Mouse (Mus musculus) forebrain, embryonic 11.5 days (tissue): Measurements from ENCODE around the gene Btbd8. TPM values are rescaled to one million over a fixed set of nuclear protein-coding genes. Genes with fewer than 3 reads are reported as not detected.

Experiments
- ATAC-seq: fragments of 200-750 bp; cut with Nextera tagmentation; replicated peaks from 2 replicates; pipeline ENCODE4 v1.8.0; 2017; ENCODE audit warnings: moderate TSS enrichment; ENCODE audit not compliant: low FRiP score
- DNase-seq: peaks from one replicate; pipeline ENCODE4 v3.0.0-alpha.2; 2017; ENCODE audit warnings: low spot score
- H3K27ac ChIP-seq: fragments of 300-500 bp; sonication (generic); 2 replicates; pipeline ENCODE4 v1.5.1; 2014; ENCODE audit warnings: low read depth, low read length
- H3K27me3 ChIP-seq: fragments of 300-500 bp; sonication (generic); 2 replicates; pipeline ENCODE4 v1.6.1; 2014; ENCODE audit warnings: mild to moderate bottlenecking, low read length, mixed read lengths; ENCODE audit not compliant: control insufficient read depth, insufficient read depth
- H3K36me3 ChIP-seq: fragments of 300-500 bp; sonication (generic); 2 replicates; pipeline ENCODE4 v1.6.1; 2014; ENCODE audit warnings: mild to moderate bottlenecking, low read length, moderate library complexity, mixed read lengths; ENCODE audit not compliant: control insufficient read depth, insufficient read depth
- H3K4me1 ChIP-seq: fragments of 300-500 bp; sonication (generic); replicated peaks from 2 replicates; pipeline ENCODE4 v1.6.1; 2014; ENCODE audit warnings: low read length, mixed read lengths; ENCODE audit not compliant: control insufficient read depth, insufficient read depth
- H3K4me2 ChIP-seq: fragments of 300-500 bp; sonication (generic); 2 replicates; pipeline ENCODE4 v1.6.1; 2014; ENCODE audit warnings: low read depth, mild to moderate bottlenecking, low read length, moderate library complexity, mixed read lengths; ENCODE audit not compliant: severe bottlenecking
- H3K4me3 ChIP-seq: fragments of 300-500 bp; sonication (generic); 2 replicates; pipeline ENCODE4 v1.5.1; 2014; ENCODE audit warnings: low read depth, low read length
- H3K9ac ChIP-seq: fragments of 300-500 bp; sonication (generic); 2 replicates; pipeline ENCODE4 v1.6.1; 2014; ENCODE audit warnings: low read length
- H3K9me3 ChIP-seq: fragments of 300-500 bp; sonication (generic); 2 replicates; pipeline ENCODE4 v1.6.1; 2016; ENCODE audit warnings: low read length, mixed read lengths; ENCODE audit not compliant: control insufficient read depth
- WGBS: fragments of 180-500 bp; shearing (Covaris S2); extraction: QIAGEN DNeasy Blood & Tissue Kit; methylation state at CpG from one replicate; pipeline ENCODE4 v1.1.7; 2014; 5-methylcytosine and 5-hydroxymethylcytosine counted together
- polyA plus RNA-seq: library from polyadenylated mRNA; unstranded; fragments of >200 nt; fragmentation: Nextera tagmentation; extraction: Ambion mirVana; gene quantifications from 2 replicates; pipeline ENCODE4 v1.2.1, GENCODE M21; 2014

The Btbd8 gene
- polyA plus RNA-seq: 9.4 and 10.0 TPM in 2 replicates

- Histone ChIP-seq H3K27me3 (no peaks in the 10 kb centered on the region), H3K9me3 (no peaks in the 10 kb centered on the region), H3K9ac (peak within 1 kb of the TSS; percentile 86), H3K4me3 (peak within 1 kb of the TSS; percentile 70), H3K4me2 (peak within 1 kb of the TSS; percentile 65), H3K27ac (no peak within 1 kb of the TSS), H3K4me1 (no peaks in the 10 kb centered on the region), H3K36me3 (no peaks in the 10 kb centered on the region)
- WGBS: under 1% methylated on average over 51 of the region's 51 CpGs
- ATAC-seq: peak; percentile 95
- DNase-seq: peak; percentile 97
Measured at GRCm38 (mm10) chr5:107437464-107438281, at the start of gene Btbd8. Gene Btbd8, plus strand, starts transcription at chr5:107437997.

- H3K36me3 ChIP-seq: no peaks in the 10 kb centered on the region
- no peak overlapping the region for H3K4me3 ChIP-seq
- no peak overlapping the region for H3K4me2 ChIP-seq
- DNase-seq (no peak), ATAC-seq (no peak)
- no peak overlapping the region for H3K9ac ChIP-seq
- H3K4me1 ChIP-seq: no peaks in the 10 kb centered on the region
- no peaks in the 10 kb centered on the region for H3K9me3 ChIP-seq
- WGBS: 97% methylated on average over 2 of the region's 2 CpGs
- no peak overlapping the region for H3K27ac ChIP-seq
- H3K27me3 ChIP-seq: no peaks in the 10 kb centered on the region
Measured at GRCm38 (mm10) chr5:107389373-107389772, 48.4 kb upstream of the Btbd8 start.

DNA sequence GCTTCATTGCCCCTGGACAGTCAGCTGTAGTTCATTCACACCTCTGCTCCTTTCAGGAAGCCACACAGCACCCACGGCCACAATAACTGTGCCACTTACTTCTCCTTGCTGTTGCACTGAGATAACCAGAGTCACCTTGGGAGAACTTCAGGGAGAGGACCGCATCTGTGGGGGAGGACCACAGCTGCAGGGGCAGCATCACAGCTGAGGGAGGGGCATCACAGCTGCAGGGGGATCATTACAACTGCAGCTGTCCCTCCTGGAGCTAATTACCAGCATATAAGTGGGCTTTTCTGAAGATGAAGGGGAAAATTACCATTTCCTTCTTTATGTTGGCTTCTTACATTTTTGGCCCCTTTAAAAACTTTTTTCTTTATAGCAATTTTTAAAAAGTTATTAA, 43.4 kb upstream of the Btbd8 start:
- 76% methylated on average over 2 of the region's 2 CpGs for WGBS
- Histone ChIP-seq H3K9ac (no peak overlapping the region), H3K4me1 (no peaks in the 10 kb centered on the region), H3K36me3 (no peaks in the 10 kb centered on the region), H3K4me3 (no peak overlapping the region), H3K27ac (no peak overlapping the region), H3K9me3 (no peaks in the 10 kb centered on the region), H3K4me2 (no peak overlapping the region), H3K27me3 (no peaks in the 10 kb centered on the region)
- ATAC-seq (no peak), DNase-seq (no peak)

DNA sequence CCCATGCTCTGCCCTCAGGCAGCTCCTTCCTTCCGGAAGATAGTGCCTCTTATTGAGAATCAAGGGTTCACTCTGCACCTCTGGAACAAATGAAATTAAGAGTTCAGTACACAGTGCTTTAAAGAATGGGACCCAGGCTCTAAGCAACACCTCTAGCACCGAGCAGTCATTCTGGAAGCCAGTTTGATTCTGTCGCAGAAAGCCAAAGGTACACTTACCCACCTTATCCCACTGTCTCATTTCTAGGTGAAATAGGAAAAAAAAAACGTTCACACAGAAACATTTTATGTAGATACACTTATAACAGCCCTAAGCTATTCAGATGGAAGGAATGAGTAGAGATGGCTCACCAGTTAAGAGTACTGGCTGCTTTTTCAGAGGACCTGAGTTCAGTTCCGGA, 35.4 kb upstream of the Btbd8 start, which contains the start of gene Ephx4:
Gene Ephx4 (plus strand): TSS at position 301 of the 400 bp plus-strand sequence.
- no peaks in the 10 kb centered on the region; the same call in 1 of the 2 replicates for H3K4me1 ChIP-seq
- peak within 1 kb of the TSS; percentile 58 for H3K4me3 ChIP-seq
- H3K27me3 ChIP-seq: peaks cover 17% of the 10 kb centered on the region
- DNase-seq: no peak
- no peak within 1 kb of the TSS for H3K27ac ChIP-seq
- no peak for ATAC-seq
- H3K4me2 ChIP-seq: peak within 1 kb of the TSS; percentile 96
- 22% methylated on average over 5 of the region's 5 CpGs for WGBS
- H3K36me3 ChIP-seq: no peaks in the 10 kb centered on the region
- no peaks in the 10 kb centered on the region for H3K9me3 ChIP-seq
- H3K9ac ChIP-seq: peak within 1 kb of the TSS; percentile 65

GRCm38 (mm10) chr5:107403011-107403946, 34.5 kb upstream of the Btbd8 start:
- ATAC-seq: peak; percentile 87
- Histone ChIP-seq H3K4me2 (peak overlapping the region; percentile 96), H3K4me3 (peak overlapping the region; percentile 58), H3K4me1 (no peaks in the 10 kb centered on the region; the same call in 1 of the 2 replicates), H3K9ac (peak overlapping the region; percentile 65), H3K36me3 (no peaks in the 10 kb centered on the region), H3K9me3 (no peaks in the 10 kb centered on the region), H3K27me3 (peaks cover 17% of the 10 kb centered on the region), H3K27ac (no peak overlapping the region)
- WGBS: under 1% methylated on average over 66 of the region's 80 CpGs
- DNase-seq: peak; percentile 72

DNA sequence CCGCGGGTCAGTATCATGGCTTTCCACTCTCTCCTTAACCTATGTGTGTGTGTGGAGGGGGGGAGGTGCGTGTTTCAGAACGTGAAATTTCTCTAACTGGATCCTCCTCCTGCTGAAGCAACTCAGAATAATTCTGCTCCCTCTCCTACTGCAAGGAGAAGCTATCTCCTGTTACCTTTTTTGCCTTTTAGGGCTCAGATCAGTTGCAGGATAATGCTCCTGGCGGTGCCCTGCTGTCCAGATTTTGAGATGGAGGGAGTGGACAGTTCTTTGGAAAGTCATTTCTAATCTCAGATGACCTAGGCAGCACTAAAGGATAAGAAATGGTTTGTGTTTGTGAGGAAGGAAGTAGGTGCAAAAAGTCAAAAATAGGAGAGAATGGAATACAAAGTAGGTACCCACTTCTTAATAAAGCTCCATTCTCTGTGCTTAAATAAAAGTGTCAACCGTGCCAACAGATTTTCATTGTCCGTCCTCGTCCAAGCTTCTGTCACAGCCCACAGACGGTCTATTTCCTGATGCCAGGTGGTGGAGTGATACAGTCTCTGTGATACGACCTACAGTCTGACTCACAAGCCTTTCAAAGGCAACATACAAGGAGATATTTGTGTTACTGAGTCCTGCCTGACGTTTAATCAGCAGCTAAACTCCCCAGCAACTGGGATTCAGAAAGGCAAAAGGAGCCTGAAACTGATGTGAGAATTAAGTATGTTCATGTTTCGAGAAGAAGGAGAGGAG, 33.7 kb upstream of the Btbd8 start:
- DNase-seq: no peak
- Histone ChIP-seq H3K27me3 (peaks cover 17% of the 10 kb centered on the region), H3K9ac (peak overlapping the region; percentile 65), H3K27ac (no peak overlapping the region), H3K4me2 (peak overlapping the region; percentile 96), H3K4me1 (no peaks in the 10 kb centered on the region; the same call in 1 of the 2 replicates), H3K9me3 (no peaks in the 10 kb centered on the region), H3K36me3 (no peaks in the 10 kb centered on the region), H3K4me3 (peak overlapping the region; percentile 58)
- WGBS: 32% methylated on average over 12 of the region's 12 CpGs
- ATAC-seq: no peak

DNA sequence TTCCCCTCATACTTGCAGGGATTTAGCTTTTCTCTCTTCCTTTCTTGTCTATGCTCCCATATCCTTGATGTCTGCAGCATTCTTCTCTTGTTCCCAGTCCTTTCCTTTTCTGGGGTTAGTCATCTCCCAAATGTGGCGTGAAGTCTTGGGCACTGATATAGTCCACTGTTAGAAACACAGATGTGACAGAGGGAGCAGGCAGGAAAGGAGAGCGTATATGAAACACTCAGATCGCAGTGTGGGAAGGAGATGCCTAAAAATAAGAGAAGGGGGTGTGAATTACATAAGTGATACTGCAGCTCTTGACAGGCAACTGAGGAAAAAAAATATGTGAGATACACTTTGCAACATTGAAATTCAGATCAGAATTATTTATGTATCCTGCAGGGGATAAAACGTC, 32.4 kb upstream of the Btbd8 start:
- Histone ChIP-seq H3K27ac (no peak overlapping the region), H3K27me3 (peaks cover 17% of the 10 kb centered on the region), H3K4me2 (no peak overlapping the region), H3K36me3 (no peaks in the 10 kb centered on the region), H3K4me1 (no peaks in the 10 kb centered on the region; the same call in 1 of the 2 replicates), H3K4me3 (no peak overlapping the region), H3K9ac (no peak overlapping the region), H3K9me3 (no peaks in the 10 kb centered on the region)
- DNase-seq (no peak), ATAC-seq (no peak)
- WGBS: 88% methylated on average over 4 of the region's 4 CpGs

DNA sequence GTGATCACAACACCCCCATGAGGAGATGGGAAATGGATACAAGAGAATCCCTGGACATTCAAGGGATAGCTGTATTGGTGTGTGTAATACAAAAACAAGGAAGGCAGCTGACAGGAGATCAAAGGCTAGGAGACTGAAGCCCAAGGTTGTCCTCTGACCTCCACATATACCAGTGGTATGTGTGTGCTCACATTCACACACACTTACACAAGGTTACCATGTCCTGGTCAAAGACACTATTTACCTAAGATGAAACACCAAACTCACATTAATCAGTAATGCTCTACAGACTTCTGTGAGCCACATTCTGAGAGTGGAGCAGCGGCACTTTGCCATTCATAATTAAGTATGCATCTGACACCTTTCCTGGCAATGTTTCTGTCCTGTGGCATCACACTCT, 27.5 kb upstream of the Btbd8 start:
- ATAC-seq: no peak
- H3K4me3 ChIP-seq: no peak overlapping the region
- H3K4me1 ChIP-seq: no peaks in the 10 kb centered on the region
- no peaks in the 10 kb centered on the region for H3K27me3 ChIP-seq
- WGBS: 95% methylated on average over 1 of the region's 1 CpGs
- H3K27ac ChIP-seq: no peak overlapping the region
- H3K36me3 ChIP-seq: no peaks in the 10 kb centered on the region
- no peaks in the 10 kb centered on the region for H3K9me3 ChIP-seq
- DNase-seq: no peak
- no peak overlapping the region for H3K4me2 ChIP-seq
- H3K9ac ChIP-seq: no peak overlapping the region
